Mouse (Mus musculus): ENCODE results near the gene Ksr1. TPM values are rescaled to one million over a fixed set of nuclear protein-coding genes. Genes with fewer than 3 reads are reported as not detected.

The Ksr1 gene
- total RNA-seq, 2 experiments from 2014 or later = 67.8 to 77.2 TPM

DNA sequence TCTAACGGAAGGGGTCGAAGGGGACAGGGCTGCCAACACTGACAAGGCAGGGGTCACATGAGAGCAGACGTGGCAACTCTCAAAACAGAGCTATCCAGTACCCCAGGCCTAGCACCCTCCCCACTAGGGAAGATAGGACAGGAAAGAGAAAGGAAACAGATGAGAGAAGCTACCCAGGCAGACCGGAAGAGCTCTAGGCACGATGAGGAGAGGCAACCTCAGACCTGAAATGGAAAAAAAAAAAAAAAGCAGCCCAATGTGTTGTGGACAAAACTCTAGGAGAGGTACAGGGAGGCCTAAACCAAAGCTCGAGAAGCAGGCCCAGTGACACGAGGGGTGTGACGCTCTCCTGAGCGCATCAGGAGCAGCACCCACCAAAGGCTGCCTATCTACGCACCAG lies 23.7 kb downstream of the Ksr1 start:
- DNase-seq = no peak

DNA sequence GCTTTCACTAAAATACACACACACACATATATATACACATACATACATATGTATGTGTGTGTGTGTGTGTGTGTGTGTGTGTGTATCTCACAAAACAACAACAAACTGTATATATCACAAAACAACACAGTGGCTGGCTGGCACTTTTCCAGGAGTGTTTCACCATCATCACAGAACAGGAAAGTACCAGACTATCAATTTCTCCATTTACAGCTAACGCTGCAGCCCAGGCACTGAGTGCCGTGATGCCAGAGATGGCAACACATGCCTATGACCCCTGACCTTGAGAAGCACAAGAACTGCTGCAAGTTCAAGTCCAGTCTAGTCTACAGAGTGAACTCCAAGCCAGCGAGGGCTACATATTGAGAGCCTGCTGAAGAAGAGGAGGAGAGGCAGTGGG lies 26.1 kb downstream of the Ksr1 start:
- DNase-seq = no peak

DNA sequence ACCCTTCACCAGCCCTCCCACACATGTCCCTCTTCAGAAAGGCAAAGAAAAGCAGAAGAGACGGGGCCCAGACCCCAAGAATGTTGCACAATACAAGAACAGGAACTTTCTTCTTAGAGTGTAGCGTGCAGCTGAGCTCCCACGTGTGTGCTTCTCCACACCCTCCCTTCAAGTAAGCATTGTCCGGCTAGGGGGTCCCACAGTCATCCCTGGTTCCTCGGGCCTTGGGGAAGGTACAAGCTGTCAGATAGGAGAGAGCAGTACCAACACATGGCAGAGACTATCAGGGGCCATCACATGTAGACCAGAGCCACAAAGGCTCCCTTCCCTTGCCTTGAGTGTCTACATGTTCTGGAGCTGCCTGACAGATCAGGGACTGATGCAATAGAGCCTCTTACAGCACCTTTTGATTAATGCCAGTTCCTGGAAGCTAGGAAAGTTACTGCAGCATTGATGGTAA lies 27.3 kb downstream of the Ksr1 start:
- DNase-seq = no peak

DNA sequence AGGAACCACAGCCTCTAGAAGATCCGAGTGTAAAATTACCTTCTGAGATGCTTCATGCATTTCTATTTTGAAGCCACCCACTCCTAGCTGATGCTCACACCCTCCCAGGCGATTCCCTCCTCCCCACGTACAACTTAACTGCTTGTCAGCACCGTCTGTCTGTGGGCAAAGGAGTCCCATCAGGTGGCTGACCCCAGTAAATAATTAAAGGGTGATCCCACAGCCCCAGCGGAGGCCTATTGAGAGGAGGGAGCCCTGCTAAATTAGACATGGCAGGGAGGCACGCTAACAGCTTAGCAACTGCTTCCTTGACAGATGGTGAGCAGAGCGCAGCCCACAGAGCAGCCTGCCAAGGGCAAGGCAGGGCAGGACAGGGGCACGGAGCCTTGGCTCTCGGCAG lies 29.5 kb downstream of the Ksr1 start:
- DNase-seq = no peak

DNA sequence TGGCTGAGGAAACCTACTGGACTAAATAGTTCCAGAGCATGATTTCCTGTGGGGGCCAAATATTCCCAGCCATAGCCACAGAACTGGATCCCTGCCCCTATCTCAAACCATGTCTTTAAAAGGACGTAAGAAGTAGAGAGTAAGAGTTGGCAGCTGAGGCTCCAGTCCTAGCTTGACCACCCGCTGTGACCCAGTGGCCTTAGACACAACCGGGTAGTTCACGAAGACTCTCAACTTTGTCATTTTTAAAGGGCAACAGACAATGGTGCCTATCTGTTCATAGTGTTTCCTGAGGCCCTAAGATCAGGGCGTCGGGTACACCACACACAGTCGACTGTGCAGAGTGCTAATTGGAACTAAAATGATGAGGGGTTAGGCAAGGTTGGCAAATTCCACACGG lies 30.5 kb downstream of the Ksr1 start:
- DNase-seq = no peak

DNA sequence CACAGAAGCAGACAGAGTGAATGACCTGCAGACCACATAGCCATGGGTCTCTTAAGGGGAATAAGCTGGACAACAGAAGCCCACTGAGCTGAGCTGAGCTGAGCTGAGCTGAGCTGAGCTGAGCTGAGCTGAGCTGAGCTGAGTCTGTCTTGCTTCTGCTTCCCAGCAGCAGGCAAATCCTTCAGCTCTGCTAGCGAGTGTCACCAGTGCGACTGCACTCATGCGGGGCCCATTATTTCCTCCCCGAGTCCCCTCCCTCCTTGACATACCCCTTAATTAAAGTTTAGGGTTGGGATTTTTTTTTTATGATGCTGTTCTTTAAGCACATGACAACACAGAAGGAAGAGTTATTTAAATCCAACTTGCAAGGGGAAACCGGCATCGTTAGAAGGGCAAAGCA lies 32.1 kb downstream of the Ksr1 start:
- DNase-seq = no peak

DNA sequence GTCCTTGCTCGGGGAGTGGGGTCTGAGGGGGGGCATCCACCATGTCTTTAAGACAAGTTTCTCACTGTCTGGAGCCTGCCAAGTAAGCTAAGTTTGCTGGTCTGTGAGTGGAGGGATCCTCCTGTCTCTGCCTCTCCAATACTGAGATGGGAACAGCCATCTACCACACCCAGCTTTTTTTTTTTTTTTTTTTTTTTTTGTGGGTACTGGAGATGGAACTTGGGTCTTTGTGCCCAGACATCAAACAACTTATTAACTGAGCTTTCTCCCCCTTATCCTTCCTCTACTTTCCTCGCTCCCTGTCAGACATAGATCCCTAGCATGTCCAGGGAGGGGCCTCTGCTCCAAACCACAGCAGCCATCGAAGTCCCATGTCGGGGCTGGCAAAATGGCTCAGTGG lies 32.8 kb downstream of the Ksr1 start:
- DNase-seq = no peak

DNA sequence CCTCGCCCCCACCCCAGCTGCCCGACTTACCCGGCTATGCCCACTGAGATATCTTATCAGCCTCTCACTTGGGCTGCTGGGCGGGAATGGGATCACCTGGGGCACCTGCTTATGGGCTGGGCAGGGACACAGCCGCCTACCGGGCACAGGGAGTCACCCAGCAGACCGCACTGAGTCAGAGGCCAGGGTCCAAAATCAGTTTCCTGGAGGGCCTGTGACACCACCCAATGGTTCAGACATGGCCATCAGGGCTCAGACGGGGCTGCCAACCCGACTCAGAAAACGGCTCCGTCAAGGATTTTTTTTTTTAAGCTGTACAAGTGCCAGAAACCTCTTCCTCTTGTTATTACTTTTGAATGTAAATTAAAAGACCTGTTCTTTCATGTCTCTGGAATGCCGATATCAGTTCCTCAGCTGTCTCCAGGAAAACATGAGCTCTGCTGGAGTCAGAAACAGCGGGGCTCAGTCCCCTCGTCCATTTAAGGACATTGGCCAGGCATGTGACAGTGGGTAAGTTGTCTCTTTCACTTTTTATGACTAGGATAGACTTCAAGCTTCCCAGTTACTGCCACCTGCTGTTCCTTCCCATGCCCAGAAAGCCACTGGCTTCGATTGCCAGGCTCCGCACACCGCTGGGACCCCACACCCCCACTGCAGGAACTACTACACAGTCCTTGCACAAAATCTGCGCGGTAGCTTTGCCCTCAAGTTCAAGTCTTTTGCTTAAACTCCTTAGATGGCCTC lies 33.5 kb downstream of the Ksr1 start:
- DNase-seq = no peak

DNA sequence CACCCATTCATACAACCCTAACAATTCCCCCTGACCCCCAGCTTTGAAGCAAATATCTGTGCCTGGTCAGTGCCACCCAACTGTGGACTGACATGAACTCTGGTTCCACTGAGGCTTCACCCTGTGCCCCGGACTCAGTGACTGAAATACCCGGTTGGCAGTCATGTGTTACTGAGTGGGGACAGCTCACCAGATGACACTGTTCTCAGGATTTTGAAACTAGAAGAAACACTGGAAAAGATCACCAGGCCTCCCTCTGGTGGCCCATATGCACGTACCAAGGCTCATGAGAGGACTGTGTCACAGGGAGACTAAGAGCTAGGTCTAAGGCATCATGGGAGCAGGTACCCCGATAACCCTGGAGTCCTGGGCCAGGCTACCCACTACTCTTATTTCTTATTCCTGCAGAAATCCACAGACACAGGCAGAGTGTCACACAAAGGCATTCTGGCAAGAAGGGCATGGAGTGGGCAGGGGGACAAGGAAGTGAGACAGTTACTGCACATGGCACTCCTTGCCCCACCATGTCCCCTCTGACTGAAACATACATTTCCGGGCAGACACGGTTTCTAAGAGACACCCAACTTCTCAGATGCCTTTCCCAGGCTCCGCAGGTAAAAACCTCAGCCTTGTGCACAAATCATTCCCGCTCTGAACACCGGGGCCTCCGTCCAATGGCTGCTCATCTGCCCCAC lies 34.2 kb downstream of the Ksr1 start:
- no peak for DNase-seq

DNA sequence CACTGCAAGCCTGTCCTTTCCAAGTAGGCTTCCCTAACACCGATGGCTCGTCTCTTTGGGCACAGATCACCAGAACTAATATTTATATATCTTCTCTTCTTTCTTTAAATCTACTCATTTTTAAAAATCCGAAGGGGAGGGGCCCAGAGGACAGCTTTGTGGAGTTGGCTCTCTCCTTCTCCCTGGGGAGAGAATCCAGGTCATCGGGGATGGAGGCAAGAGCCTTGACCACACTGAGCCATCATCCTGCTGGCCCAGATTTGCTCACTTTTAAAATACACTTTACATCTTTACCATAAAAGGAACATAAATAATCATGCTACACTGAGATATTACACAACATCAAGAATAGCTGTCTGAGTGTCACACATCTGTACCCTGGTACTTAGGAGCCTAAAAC lies 35.8 kb downstream of the Ksr1 start:
- DNase-seq = no peak

DNA sequence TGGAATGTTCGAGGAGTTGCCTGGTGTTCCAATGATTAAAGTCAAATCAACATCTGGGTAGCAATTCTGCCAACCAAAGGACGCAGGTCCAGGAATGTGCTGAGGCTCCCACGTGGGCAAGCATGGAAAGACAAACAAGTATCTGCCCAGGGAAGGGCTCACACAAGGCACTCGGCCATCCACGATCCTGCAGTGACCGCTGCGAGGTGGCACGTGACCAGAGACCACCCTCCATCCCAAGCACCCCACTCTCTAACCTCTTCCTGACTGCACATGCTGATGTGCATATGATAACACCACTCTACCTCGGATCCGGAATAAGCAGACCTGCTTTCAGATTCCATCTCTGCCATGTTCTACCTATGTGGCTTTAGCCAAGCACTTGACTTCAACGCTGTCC lies 38.3 kb downstream of the Ksr1 start:
- no peak for DNase-seq

DNA sequence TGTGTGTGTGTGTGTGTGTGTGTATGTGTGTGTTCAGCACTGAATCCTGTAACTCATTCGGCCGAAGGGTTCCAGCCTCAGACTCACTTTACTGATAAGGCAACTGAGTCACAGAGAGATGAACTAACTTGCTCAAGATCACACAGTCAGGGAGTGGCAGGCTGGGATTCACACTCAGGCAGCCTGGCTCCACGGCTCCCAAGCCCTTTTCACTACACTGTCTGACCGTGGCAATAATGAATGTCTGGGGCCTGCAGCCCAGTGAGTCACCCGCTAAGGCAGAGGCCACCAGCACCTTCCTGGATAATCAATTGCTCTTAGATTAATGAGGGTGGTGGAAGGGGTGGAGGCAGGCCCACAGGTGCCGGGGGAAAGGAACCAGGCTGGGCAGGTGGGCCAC lies 41.2 kb downstream of the Ksr1 start:
- DNase-seq = no peak

DNA sequence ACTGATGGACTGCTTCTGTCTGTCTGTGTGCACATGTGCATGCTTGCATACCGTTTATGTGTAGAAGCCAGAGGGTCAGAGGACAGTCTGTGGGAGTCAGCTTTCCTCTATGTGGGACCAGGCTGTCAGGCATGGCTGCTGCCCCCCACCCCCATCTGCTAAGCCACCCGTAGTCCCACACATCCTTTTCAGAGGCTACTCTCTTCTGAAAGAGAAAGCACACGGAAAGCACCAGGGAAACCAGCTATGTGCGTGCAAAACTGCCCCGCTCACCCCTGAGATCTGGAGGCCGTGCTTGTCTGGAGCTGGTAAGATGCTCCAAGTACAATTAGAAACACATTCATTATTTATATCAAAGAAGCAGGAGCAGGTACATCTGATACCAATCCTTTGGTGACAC lies 41.7 kb downstream of the Ksr1 start:
- no peak for DNase-seq

DNA sequence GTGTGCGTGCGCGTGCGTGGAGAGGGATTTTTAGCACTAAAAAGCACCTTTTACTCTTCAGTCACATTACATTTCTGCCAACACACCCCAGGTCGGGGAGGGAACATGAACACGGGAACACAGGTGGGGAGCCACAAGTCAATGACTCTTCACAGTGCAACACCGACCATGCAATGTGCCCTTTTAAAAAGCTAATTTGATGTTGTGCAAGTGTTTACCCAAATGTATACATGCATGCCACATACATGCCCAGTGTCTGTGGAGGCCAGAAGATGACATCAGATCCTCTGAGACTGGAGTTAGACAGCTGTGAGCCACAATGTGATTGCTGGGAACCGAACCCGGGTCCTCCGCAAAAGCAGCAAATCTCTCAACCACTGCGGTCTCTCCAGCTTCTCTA lies 42.1 kb downstream of the Ksr1 start:
- no peak for DNase-seq

DNA sequence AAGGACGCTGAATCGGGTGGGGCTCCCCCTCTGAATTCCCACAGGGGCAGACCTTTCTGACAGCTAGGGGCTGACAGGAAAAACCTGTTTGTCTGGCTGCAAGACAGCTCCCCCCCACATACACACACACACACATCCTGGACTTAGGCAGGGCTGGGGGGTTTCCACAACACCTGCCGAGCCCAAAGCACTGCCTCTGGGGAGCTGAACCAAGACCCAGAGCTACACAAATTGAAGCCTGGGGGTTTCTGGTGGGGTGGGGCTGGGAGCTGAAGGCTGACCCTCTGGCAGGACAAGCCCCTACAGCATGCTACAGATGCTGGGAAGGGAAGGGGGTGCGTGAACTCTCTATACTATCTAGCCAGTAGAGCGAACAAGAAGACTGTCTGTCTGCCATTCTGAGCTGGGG lies 42.7 kb downstream of the Ksr1 start:
- DNase-seq = no peak

DNA sequence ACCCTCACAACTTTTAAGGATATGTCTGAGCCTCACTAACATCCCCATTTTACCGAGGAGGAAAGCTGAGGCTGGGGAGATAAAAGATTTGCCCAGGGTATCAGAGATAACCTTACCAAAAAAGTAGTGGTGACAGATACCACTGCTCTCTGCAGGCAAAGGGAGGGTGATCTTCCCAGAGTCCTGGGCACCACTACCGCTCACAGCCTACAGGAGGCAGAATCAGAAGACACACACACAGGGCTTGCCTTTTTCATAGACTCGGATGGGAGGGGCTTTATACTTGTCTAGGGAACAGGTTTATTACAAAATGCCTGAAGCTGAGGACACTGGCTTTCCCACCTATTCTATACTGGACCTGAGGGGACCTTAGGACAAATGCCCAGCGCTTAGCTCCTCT lies 43.9 kb downstream of the Ksr1 start:
- no peak for DNase-seq

DNA sequence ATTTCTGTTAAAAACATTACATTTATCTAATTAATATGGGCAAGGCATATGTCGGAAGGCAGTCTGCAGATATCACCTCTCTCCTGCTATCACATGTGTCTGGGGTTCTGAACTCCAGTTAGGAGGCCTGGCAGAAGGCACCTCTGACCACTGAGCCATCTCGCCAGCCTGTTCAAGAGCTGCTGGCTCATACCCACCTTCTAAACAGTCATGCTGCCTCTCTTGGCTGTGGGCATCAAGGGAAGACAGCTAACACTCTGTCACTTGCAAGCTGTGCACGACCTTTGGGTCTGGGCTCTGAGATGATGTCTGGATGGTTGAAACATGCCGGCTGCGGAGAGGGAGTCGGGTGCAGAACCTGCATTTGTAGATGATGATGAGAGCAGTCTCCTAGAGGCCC lies 44.6 kb downstream of the Ksr1 start:
- DNase-seq = no peak

DNA sequence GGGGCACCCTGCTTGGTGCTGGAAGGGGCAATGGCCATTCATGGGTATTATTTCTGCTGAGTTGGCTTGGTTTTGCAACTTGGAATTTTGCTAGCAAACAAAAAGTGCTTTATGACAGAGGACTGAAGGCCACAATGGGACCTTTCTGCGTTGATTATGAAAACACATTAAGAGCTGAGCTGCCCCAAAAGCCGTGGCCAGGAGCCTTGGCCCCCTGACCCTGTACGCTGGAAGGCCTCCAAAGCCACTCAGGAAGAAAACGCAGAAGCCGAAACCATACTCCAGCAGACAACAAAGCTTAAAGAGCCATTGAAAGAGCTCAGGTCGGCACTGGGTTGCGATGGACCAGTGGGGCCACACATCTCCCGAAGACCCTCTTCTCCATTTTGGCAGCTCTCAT lies 47.2 kb downstream of the Ksr1 start:
- peak; percentile 57 for DNase-seq

DNA sequence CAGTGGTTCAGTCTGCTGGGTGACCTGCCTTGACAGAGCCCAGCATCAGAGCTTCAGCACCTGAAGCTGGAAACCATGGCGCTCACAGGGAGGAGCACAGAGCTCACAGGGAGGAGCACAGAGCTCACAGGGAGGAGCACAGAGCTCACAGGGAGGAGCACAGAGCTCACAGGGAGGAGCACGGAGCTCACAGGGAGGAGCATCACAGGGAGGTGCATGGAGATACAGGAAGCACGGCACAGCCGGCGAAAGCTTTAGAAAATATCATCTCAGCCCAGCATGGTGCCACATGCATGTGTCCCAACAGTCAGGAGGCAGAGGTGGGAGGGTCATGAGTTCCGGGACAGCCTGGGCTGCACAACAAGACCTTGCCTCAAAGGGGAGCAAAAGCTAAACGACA lies 48.5 kb downstream of the Ksr1 start:
- DNase-seq = no peak

DNA sequence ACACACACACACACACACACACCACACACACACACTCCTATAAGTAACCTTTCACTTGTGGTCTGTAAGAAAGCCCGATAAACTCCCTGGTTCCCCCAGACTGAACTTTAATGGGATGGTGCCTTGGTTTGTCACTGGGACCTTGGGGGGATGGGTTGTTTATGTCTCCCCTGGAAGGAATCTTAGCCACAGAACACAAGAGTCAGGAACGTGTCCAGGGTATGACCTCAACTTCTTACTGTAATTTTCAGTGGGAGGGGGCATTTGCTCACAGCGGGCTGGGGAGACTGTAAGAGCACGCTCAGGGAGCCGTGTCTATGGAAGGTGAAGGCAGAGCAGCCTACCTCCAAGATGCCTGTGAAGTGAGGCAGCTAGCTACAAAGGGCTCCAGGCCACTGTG lies 49.5 kb downstream of the Ksr1 start:
- DNase-seq = no peak

DNA sequence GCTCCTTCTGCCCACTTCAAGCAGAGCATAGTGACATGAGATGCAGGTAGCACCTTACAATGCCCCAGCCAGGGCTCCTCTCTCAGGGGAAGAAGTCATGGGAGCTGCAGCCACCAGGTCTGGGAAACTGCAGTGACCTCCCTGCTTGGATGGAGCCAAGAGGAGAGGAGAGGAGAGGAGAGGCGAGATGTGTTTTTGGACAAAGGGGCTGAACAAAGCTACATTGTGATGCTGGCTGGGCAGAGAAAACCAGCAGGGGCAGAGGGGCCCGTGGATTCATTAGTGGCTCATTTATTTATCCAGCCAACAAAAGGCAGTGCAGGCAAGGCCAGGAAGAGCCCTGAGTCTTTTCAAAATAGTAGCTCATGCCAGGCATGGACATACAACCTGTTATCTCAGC lies 50.5 kb downstream of the Ksr1 start:
- no peak for DNase-seq

DNA sequence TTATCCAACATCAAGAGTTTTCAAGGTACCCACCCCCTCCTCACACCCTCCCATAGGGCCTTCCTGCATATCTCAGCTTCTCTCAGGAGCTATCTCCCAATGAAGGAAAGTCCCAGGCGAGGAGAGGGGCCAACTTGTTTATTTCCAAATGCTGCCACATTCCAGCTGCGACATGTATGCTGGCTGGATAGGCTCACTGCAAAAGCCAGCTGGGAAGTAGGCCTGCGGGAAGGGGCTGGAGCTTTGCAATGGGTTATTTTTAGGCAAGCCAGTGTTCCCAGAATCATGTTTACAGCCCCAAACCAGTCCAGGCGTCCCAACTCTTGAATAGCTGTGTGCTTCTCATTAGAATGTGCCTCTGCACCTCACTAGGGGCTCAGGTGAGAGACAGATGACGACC lies 51.5 kb downstream of the Ksr1 start:
- DNase-seq = peak; percentile 55

DNA sequence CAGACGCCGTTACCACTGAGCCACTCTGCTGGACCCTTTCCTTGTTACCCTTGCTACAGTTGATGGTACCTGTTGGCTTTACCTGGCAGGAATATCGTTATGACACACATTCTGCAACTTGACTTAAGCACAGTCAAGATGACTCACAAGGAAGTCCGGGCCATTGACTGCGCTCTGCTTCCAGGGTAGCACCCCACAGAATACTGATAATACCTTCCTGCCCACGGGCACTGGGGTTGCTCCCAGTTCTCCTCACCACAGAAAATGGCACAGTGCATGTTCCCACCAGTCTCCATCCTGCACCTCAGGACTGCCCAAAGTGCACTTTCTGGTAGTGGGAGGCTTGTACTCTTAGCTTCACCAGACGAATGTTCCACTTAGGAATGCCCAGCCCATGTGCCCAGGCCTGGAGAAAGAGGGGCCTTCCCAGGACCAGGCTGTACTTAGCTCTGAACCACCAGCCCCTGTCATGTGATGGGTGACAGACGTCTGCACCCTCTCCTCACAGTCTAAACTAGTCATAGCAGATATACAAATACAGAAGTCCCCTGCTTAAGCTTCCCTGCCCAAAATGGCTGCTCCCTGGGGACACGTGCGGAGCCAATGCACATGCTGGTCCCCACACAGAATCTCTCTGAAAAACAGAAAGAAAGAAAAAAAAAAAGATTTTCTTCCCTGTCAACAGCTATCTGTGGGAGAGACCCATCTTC lies 52.1 kb downstream of the Ksr1 start:
- DNase-seq = no peak
